In genomic region chr11:28556420-28556819, GRCm38 (mm10) we compare ENCODE assay signal across 21 mouse cellular contexts. TPM values are rescaled to one million over a fixed set of nuclear protein-coding genes. Genes with fewer than 3 reads are reported as not detected.
DNase-seq lines count a peak whose midpoint lies in the region; ATAC-seq and TF ChIP-seq lines count a peak whose summit lies in the region.
"Had no signal": no experiment of that assay in that cellular context is flagged by ENCODE, and none has a peak within 500 bp of the region (broad histone marks: within the 10 kb centered on the region; RNA-seq: fewer than 3 reads in every experiment).

No protein-coding gene starts in this region.

- H3K27ac ChIP-seq in forebrain, embryonic 16.5 days (ENCODE audit: low read length), result no peak overlapping the region
- H3K27ac ChIP-seq in forebrain, embryonic 12.5 days, result no peak overlapping the region
- H3K27ac ChIP-seq: embryonic facial prominence, embryonic 15.5 days; gastrocnemius, adult 2 months; hindbrain, embryonic 10.5 days; hindbrain, embryonic 14.5 days had no signal

- ATAC-seq in forebrain, embryonic 16.5 days, result peak; percentile 70
- no peak for ATAC-seq in forebrain, embryonic 12.5 days (ENCODE audit: low FRiP score)

- no peak for TF ChIP-seq POLR2A in brain, embryonic 14.5 days (IDR thresholded peaks at IDR 0.05; ENCODE audit: borderline replicate concordance, extremely low read depth, insufficient read depth, insufficient read length, poor library complexity, severe bottlenecking)

- no peaks in the 10 kb centered on the region for H3K9me3 ChIP-seq in forebrain, embryonic 16.5 days (ENCODE audit: control insufficient read depth, low read length)
- H3K9me3 ChIP-seq in forebrain, embryonic 12.5 days, result 0 out of 2 replicates have a peak, but pooled peaks cover 3% of the 10 kb centered on the region
- H3K9me3 ChIP-seq: embryonic facial prominence, embryonic 15.5 days; heart, embryonic 12.5 days; hindbrain, embryonic 10.5 days had no signal

- no peaks in the 10 kb centered on the region for H3K36me3 ChIP-seq in forebrain, embryonic 16.5 days (ENCODE audit: control insufficient read depth, insufficient read depth)
- no peaks in the 10 kb centered on the region for H3K36me3 ChIP-seq in forebrain, embryonic 12.5 days (replicated peaks)
- H3K36me3 ChIP-seq: embryonic facial prominence, embryonic 15.5 days; heart, embryonic 12.5 days; hindbrain, embryonic 10.5 days had no signal

- no peak overlapping the region for H3K9ac ChIP-seq in forebrain, embryonic 16.5 days (replicated peaks; ENCODE audit: low read depth, low read length)
- no peak overlapping the region for H3K9ac ChIP-seq in forebrain, embryonic 12.5 days
- H3K9ac ChIP-seq: embryonic facial prominence, embryonic 15.5 days; heart, embryonic 12.5 days; hindbrain, embryonic 14.5 days had no signal

- no peaks in the 10 kb centered on the region for H3K4me1 ChIP-seq in forebrain, embryonic 16.5 days (replicated peaks; ENCODE audit: control insufficient read depth, insufficient read depth, low read length)
- H3K4me1 ChIP-seq in forebrain, embryonic 12.5 days, result no peaks in the 10 kb centered on the region
- H3K4me1 ChIP-seq: embryonic facial prominence, embryonic 15.5 days; heart, embryonic 12.5 days; hindbrain, embryonic 10.5 days had no signal

- no peak overlapping the region for H3K4me3 ChIP-seq in forebrain, embryonic 16.5 days (replicated peaks; ENCODE audit: low read length)
- no peak overlapping the region for H3K4me3 ChIP-seq in forebrain, embryonic 12.5 days (replicated peaks)
- H3K4me3 ChIP-seq: embryonic facial prominence, embryonic 15.5 days; erythroblast, embryonic 14.5 days; gastrocnemius, adult 2 months; heart, embryonic 12.5 days; hindbrain, embryonic 10.5 days had no signal

- DNase-seq in layer of hippocampus, adult 8-10 months (ENCODE audit: low spot score in 2 of 2), result peak; percentile 30 to 45
- no peak for DNase-seq in layer of hippocampus, postnatal 10 days (ENCODE audit: low spot score in 2 of 2)
- DNase-seq in brain, embryonic 14.5 days (ENCODE audit: low read depth), result peak; percentile 74
- no peak for DNase-seq in lung, postnatal 25 days (ENCODE audit: low spot score)
- DNase-seq: adrenal gland, adult 2 months; adrenal gland, postnatal 25 days; cerebellum, adult 11 months; cerebellum, adult 8-10 months; cerebellum, postnatal 14 days; embryo, embryonic 11 days; gastrocnemius, adult 2 months; gastrocnemius, postnatal 25 days had no signal

- no peak overlapping the region for H3K4me2 ChIP-seq in forebrain, embryonic 16.5 days (ENCODE audit: low read length)
- H3K4me2 ChIP-seq in forebrain, embryonic 12.5 days, result no peak overlapping the region
- H3K4me2 ChIP-seq: embryonic facial prominence, embryonic 15.5 days; heart, embryonic 12.5 days; hindbrain, embryonic 14.5 days had no signal

- no peaks in the 10 kb centered on the region for H3K27me3 ChIP-seq in forebrain, embryonic 16.5 days (replicated peaks; ENCODE audit: control insufficient read depth, insufficient read depth, low read length)
- H3K27me3 ChIP-seq in forebrain, embryonic 12.5 days, result no peaks in the 10 kb centered on the region
- H3K27me3 ChIP-seq: embryonic facial prominence, embryonic 15.5 days; heart, embryonic 12.5 days had no signal

- TF ChIP-seq CTCF in brain, embryonic 14.5 days (IDR thresholded peaks at IDR 0.05; ENCODE audit: borderline replicate concordance, extremely low read depth, insufficient read depth, insufficient read length), result no peak

RNA-seq across cellular contexts. Expression of gene Ccdc85a, which starts 27.7 kb away (rescaled TPM):
- polyA plus RNA-seq in forebrain, embryonic 16.5 days (2015; fragmentation: Nextera tagmentation; extraction: Ambion mirVana), result 18.0 and 28.7 TPM in 2 replicates
- 5.8 and 5.9 TPM in 2 replicates for polyA plus RNA-seq in forebrain, embryonic 12.5 days (2016; fragmentation: Nextera tagmentation; extraction: Ambion mirVana)
- total RNA-seq in layer of hippocampus, adult 8-10 months (2022), result 100 to 1,000 TPM; 109 to 131 (median 125) TPM
- 100 to 1,000 TPM; 108 to 116 TPM for total RNA-seq in layer of hippocampus, postnatal 10 days (2021)
- 8.4 and 18.0 TPM in 2 replicates for polyA plus RNA-seq in brain, embryonic 14.5 days (2012; rRNA removed)
- total RNA-seq: common myeloid progenitor, adult 5-6 weeks; granulocyte monocyte progenitor cell, adult 5-6 weeks had no signal

Comparison
In these comparisons a context has a peak if more than half of its experiments do, and no peak if none do; other contexts are left out.
1. DNase-seq: peak in layer of hippocampus, adult 8-10 months (2 of 2) and brain, embryonic 14.5 days (single experiment); none in layer of hippocampus, postnatal 10 days (0 of 2) and lung, postnatal 25 days (single experiment).